Mouse (Mus musculus): Measurements from ENCODE around the gene Prdx5. TPM values are rescaled to one million over a fixed set of nuclear protein-coding genes. Genes with fewer than 3 reads are reported as not detected.

The Prdx5 gene
- polyA plus RNA-seq, 1 experiment from 2014 or later: 200 TPM

- Histone ChIP-seq H3K36me3 (no peaks in the 10 kb centered on the region), H3K9me3 (replicated peaks) (no peaks in the 10 kb centered on the region), H3K9ac (no peak overlapping the region), H3K4me1 (peaks cover 17% of the 10 kb centered on the region), H3K4me3 (no peak overlapping the region), H3K4me2 (replicated peaks) (no peak overlapping the region), H3K27me3 (peaks cover 13% of the 10 kb centered on the region; the same call in 1 of the 2 replicates), H3K27ac (no peak overlapping the region)
- 81% methylated on average over 2 of the region's 2 CpGs for WGBS
- ATAC-seq (ENCODE audit: low FRiP score): no peak
Observed at GRCm38 (mm10) chr19:6859032-6859651, 50.8 kb downstream of the Prdx5 start.

DNA sequence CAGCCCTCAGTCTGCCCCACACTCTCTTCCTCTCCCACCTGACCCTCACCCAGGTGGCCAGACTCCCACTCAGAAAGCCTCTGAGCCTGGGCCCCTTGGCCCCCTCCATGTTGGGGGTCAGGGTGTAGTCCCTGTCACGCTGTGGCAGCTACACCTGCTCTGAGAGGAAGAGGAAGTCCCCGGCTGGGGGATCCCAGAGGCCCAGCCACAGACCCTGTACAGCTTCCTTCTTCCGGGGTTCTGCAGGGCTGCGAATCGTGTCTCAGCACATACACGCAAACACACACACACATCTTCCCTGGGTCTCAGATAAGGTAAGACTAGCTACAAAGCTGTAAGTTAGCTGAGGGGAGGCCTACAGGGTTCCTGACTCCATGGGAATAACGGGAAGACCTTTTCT is 51.9 kb downstream of the Prdx5 start, which contains the start of gene Ccdc88b:
Gene Ccdc88b (minus strand): TSS at position 181 of the 400 bp plus-strand sequence.
- WGBS: 75% methylated on average over 7 of the region's 7 CpGs
- H3K9ac ChIP-seq: no peak within 1 kb of the TSS
- peaks cover 17% of the 10 kb centered on the region for H3K4me1 ChIP-seq
- no peaks in the 10 kb centered on the region for H3K9me3 ChIP-seq (replicated peaks)
- no peak within 1 kb of the TSS for H3K4me3 ChIP-seq
- no peaks in the 10 kb centered on the region for H3K36me3 ChIP-seq
- no peak for ATAC-seq (ENCODE audit: low FRiP score)
- H3K27me3 ChIP-seq: peaks cover 16% of the 10 kb centered on the region
- H3K4me2 ChIP-seq (replicated peaks): no peak within 1 kb of the TSS
- no peak within 1 kb of the TSS for H3K27ac ChIP-seq

DNA sequence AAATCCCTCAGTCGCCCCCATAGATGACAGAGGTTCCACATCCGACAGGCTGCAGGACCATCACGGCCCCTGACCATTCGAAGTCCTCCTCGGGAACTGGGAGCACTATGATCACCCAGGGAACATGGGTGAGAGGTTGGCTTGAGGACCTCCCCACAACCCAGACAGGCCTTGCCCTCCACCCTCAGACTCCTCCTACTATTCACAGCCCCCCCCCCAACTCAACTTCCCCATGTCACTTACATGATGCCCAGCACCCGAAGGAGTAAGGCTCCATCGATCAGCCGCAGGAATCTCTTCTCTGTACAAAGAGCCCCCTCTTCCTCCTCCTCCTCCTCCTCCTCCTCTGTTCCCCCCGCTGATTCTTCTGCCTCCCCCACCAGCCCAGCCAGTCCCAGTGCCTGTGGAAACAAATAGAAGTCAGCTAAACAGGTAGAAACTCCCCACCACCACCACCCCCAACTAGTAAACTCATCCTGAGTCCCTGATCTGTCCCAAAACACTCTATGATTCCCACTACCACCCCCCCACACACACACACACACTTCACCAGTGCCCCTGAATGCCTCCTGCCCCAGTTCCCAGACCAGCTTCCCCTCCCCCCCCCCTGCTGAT is 52.4 kb downstream of the Prdx5 start:
- Histone ChIP-seq H3K4me2 (replicated peaks) (no peak overlapping the region), H3K4me3 (no peak overlapping the region), H3K27me3 (peaks cover 16% of the 10 kb centered on the region), H3K27ac (no peak overlapping the region), H3K36me3 (no peaks in the 10 kb centered on the region), H3K9ac (no peak overlapping the region), H3K9me3 (replicated peaks) (no peaks in the 10 kb centered on the region), H3K4me1 (peaks cover 17% of the 10 kb centered on the region)
- no peak for ATAC-seq (ENCODE audit: low FRiP score)
- WGBS: 72% methylated on average over 9 of the region's 9 CpGs

DNA sequence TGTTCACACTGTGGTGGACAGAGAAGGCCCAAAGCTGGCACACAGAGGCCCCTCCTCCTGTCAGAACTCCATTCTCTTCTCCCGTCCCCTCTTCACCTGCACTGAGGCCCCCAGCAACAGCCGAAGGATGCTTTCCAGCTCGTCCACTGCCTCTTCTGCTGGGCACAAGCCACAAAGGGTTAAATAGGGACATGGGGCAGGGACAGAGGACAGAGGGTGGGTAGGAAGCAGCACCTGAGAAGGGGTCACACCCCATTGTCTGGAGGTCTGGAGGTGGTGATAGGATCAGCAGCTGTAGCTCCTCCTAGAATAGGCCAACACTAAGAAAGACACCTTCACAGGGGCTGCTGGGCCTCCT is 52.9 kb downstream of the Prdx5 start:
- Histone ChIP-seq H3K4me1 (peaks cover 17% of the 10 kb centered on the region), H3K27me3 (peaks cover 16% of the 10 kb centered on the region), H3K4me2 (replicated peaks) (no peak overlapping the region), H3K9me3 (replicated peaks) (no peaks in the 10 kb centered on the region), H3K27ac (no peak overlapping the region), H3K4me3 (no peak overlapping the region), H3K9ac (no peak overlapping the region), H3K36me3 (no peaks in the 10 kb centered on the region)
- 60% methylated on average over 3 of the region's 3 CpGs for WGBS
- no peak for ATAC-seq (ENCODE audit: low FRiP score)

Small RNA genes within 50 kb of the gene (microRNA-seq; reads per million reads assigned to microRNA genes)
- 1.4 reads per million for gene Mir6990

Other genes starting within 250 kb of the Prdx5 start
- 13.2 and 14.4 TPM in 2 replicates for gene Rps6ka4, start 69.5 kb downstream of the Prdx5 start, polyA plus RNA-seq (2016; fragmentation: Nextera tagmentation; extraction: Ambion mirVana)
- 0.50 and 0.85 TPM in 2 replicates for gene Ccdc88b, start 51.9 kb downstream of the Prdx5 start, polyA plus RNA-seq (2016; fragmentation: Nextera tagmentation; extraction: Ambion mirVana)
- 108 and 128 TPM in 2 replicates for gene Trmt112, start 408 bp downstream of the Prdx5 start, polyA plus RNA-seq (2016; fragmentation: Nextera tagmentation; extraction: Ambion mirVana)
- 16.0 and 16.6 TPM in 2 replicates for gene Esrra, start 11.7 kb upstream of the Prdx5 start, polyA plus RNA-seq (2016; fragmentation: Nextera tagmentation; extraction: Ambion mirVana)
- 0.98 TPM in 1 of 2 replicates, not detected in the other for gene Catsperz, start 15.3 kb upstream of the Prdx5 start, polyA plus RNA-seq (2016; fragmentation: Nextera tagmentation; extraction: Ambion mirVana)
- 0.14 and 0.19 TPM in 2 replicates for gene Kcnk4, start 24.4 kb upstream of the Prdx5 start, polyA plus RNA-seq (2016; fragmentation: Nextera tagmentation; extraction: Ambion mirVana)
- 67.7 and 71.7 TPM in 2 replicates for gene Bad, start 31.8 kb upstream of the Prdx5 start, polyA plus RNA-seq (2016; fragmentation: Nextera tagmentation; extraction: Ambion mirVana)
- 40.6 and 47.6 TPM in 2 replicates for gene Gpr137, start 32.4 kb upstream of the Prdx5 start, polyA plus RNA-seq (2016; fragmentation: Nextera tagmentation; extraction: Ambion mirVana)
- gene Ppp1r14b, start 64.9 kb upstream of the Prdx5 start, polyA plus RNA-seq (2016; fragmentation: Nextera tagmentation; extraction: Ambion mirVana): 259 and 281 TPM in 2 replicates
- 27.9 and 29.3 TPM in 2 replicates for gene Plcb3, start 66.4 kb upstream of the Prdx5 start, polyA plus RNA-seq (2016; fragmentation: Nextera tagmentation; extraction: Ambion mirVana)
- 77.8 and 82.5 TPM in 2 replicates for gene Fkbp2, start 70.4 kb upstream of the Prdx5 start, polyA plus RNA-seq (2016; fragmentation: Nextera tagmentation; extraction: Ambion mirVana)
- gene Vegfb, start 77.5 kb upstream of the Prdx5 start, polyA plus RNA-seq (2016; fragmentation: Nextera tagmentation; extraction: Ambion mirVana): 32.2 and 37.0 TPM in 2 replicates
- 20.5 and 24.0 TPM in 2 replicates for gene Dnajc4, start 82.5 kb upstream of the Prdx5 start, polyA plus RNA-seq (2016; fragmentation: Nextera tagmentation; extraction: Ambion mirVana)
- gene Nudt22, start 86.0 kb upstream of the Prdx5 start, polyA plus RNA-seq (2016; fragmentation: Nextera tagmentation; extraction: Ambion mirVana): 20.1 and 20.2 TPM in 2 replicates
- 8.7 and 12.6 TPM in 2 replicates for gene Trpt1, start 86.0 kb upstream of the Prdx5 start, polyA plus RNA-seq (2016; fragmentation: Nextera tagmentation; extraction: Ambion mirVana)
- 6.3 and 6.5 TPM in 2 replicates for gene Fermt3, start 109.4 kb upstream of the Prdx5 start, polyA plus RNA-seq (2016; fragmentation: Nextera tagmentation; extraction: Ambion mirVana)
- 267 and 269 TPM in 2 replicates for gene Stip1, start 129.9 kb upstream of the Prdx5 start, polyA plus RNA-seq (2016; fragmentation: Nextera tagmentation; extraction: Ambion mirVana)
- gene Macrod1, start 146.7 kb upstream of the Prdx5 start, polyA plus RNA-seq (2016; fragmentation: Nextera tagmentation; extraction: Ambion mirVana): 5.6 TPM in 2 replicates
- gene Flrt1, start 195.6 kb upstream of the Prdx5 start, polyA plus RNA-seq (2016; fragmentation: Nextera tagmentation; extraction: Ambion mirVana): 5.5 and 6.6 TPM in 2 replicates

Measured in hindbrain, embryonic 12.5 days (tissue).